In the genomic region with DNA sequence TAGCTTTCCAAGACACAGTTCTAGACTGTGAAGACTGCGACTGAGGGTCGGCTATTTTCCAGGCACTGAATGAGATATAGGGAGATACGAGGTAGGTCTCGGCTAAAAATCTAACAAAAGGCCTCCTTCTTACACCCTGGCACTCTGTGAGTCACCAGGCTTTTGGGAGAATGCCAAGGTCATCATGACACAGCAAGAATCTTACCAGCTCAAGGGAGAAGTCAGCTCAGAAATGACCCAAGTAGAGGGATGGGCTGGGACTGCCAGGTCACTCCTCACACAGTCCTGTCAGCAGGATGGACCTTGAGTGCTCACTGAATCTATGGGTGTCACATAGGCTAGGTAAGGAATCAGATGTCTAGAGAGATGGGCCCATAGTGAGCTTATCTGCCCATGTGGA, we compare ENCODE assay signal across 8 mouse cellular contexts. TPM values are rescaled to one million over a fixed set of nuclear protein-coding genes. Genes with fewer than 3 reads are reported as not detected.
DNase-seq lines count a peak whose midpoint lies in the region; ATAC-seq and TF ChIP-seq lines count a peak whose summit lies in the region.

No protein-coding gene starts in this region.

- H3K9ac ChIP-seq in liver, embryonic 12.5 days, result peak overlapping the region; percentile 64
- no peak overlapping the region for H3K9ac ChIP-seq in neural tube, embryonic 15.5 days (replicated peaks)

- peak overlapping the region; percentile 70 for H3K4me3 ChIP-seq in liver, embryonic 12.5 days
- H3K4me3 ChIP-seq in small intestine, adult 2 months (ENCODE audit: low read depth, low read length), result no peak overlapping the region
- no peak overlapping the region for H3K4me3 ChIP-seq in neural tube, embryonic 15.5 days (replicated peaks)

- H3K9me3 ChIP-seq in liver, embryonic 12.5 days (replicated peaks), result no peaks in the 10 kb centered on the region
- H3K9me3 ChIP-seq in neural tube, embryonic 15.5 days (replicated peaks), result no peaks in the 10 kb centered on the region

- H3K27ac ChIP-seq in liver, embryonic 12.5 days, result peak overlapping the region; percentile 90
- H3K27ac ChIP-seq in small intestine, adult 2 months (ENCODE audit: insufficient read depth, low read depth, low read length), result peak overlapping the region; percentile 60
- H3K27ac ChIP-seq in neural tube, embryonic 15.5 days (replicated peaks), result no peak overlapping the region

- no peaks in the 10 kb centered on the region for H3K27me3 ChIP-seq in liver, embryonic 12.5 days (replicated peaks)
- no peaks in the 10 kb centered on the region for H3K27me3 ChIP-seq in small intestine, adult 2 months (ENCODE audit: control insufficient read depth, insufficient read depth, low read length)
- H3K27me3 ChIP-seq in neural tube, embryonic 15.5 days (replicated peaks), result no peaks in the 10 kb centered on the region

- TF ChIP-seq CTCF in small intestine, adult 2 months (IDR thresholded peaks at IDR 0.05; ENCODE audit: extremely low read depth, insufficient read length, insufficient replicate concordance, low read depth, low read length), result no peak

- TF ChIP-seq POLR2A in small intestine, adult 2 months (IDR thresholded peaks at IDR 0.05; ENCODE audit: low read depth, low read length), result no peak

- peaks cover 46% of the 10 kb centered on the region for H3K4me1 ChIP-seq in liver, embryonic 12.5 days
- H3K4me1 ChIP-seq in small intestine, adult 2 months (ENCODE audit: control insufficient read depth, insufficient read depth, insufficient read length, low read length), result peaks cover 20% of the 10 kb centered on the region; the same call in 1 of the 2 replicates
- peaks cover 7% of the 10 kb centered on the region; the same call in 1 of the 2 replicates for H3K4me1 ChIP-seq in neural tube, embryonic 15.5 days

- peak; percentile 75 for DNase-seq in ovary, adult 18-20 months (ENCODE audit: low spot score)
- DNase-seq in ovary, postnatal 10 days (ENCODE audit: low spot score), result no peak
- no peak for DNase-seq in gastrocnemius, postnatal 25 days
- DNase-seq in thymus, postnatal 25 days, result no peak

- H3K4me2 ChIP-seq in liver, embryonic 12.5 days, result peak overlapping the region; percentile 76
- H3K4me2 ChIP-seq in neural tube, embryonic 15.5 days, result no peak overlapping the region

- ATAC-seq in erythroblast, adult 5-6 weeks (replicated peaks; ENCODE audit: low FRiP score, poor library complexity, severe bottlenecking), result peak; percentile 60
- peak; percentile 74 for ATAC-seq in liver, embryonic 12.5 days
- ATAC-seq in neural tube, embryonic 15.5 days (ENCODE audit: low FRiP score), result no peak

- WGBS in liver, embryonic 12.5 days (ENCODE audit: insufficient replicate concordance), result 46% methylated on average over 4 of the region's 4 CpGs
- 31% methylated on average over 4 of the region's 4 CpGs for WGBS in small intestine, adult 2 months
- 83% methylated on average over 4 of the region's 4 CpGs for WGBS in neural tube, embryonic 15.5 days

- H3K36me3 ChIP-seq in liver, embryonic 12.5 days, result peaks cover 3% of the 10 kb centered on the region; the same call in 1 of the 2 replicates
- no peaks in the 10 kb centered on the region for H3K36me3 ChIP-seq in small intestine, adult 2 months (ENCODE audit: control insufficient read depth, insufficient read depth, low read length)
- no peaks in the 10 kb centered on the region for H3K36me3 ChIP-seq in neural tube, embryonic 15.5 days

RNA-seq across cellular contexts. Expression of a gene that starts 3.8 kb away (rescaled TPM):
- total RNA-seq in erythroblast, adult 5-6 weeks (2015; ENCODE audit: low replicate concordance), result 89.3 and 104 TPM in 2 replicates
- 46.4 and 58.4 TPM in 2 replicates for total RNA-seq in erythroblast, adult 5-6 weeks (2017; ENCODE audit: low replicate concordance)
- polyA plus RNA-seq in liver, embryonic 12.5 days (2016; fragmentation: Nextera tagmentation; extraction: Ambion mirVana), result 56.5 and 60.4 TPM in 2 replicates
- 20.3 and 31.0 TPM in 2 replicates for polyA plus RNA-seq in small intestine, adult 2 months (2012; rRNA removed)
- polyA plus RNA-seq in neural tube, embryonic 15.5 days (2015; fragmentation: Nextera tagmentation; extraction: Ambion mirVana), result 43.4 and 50.2 TPM in 2 replicates
- 1 to 10 TPM; 3.3 to 7.4 TPM for total RNA-seq in gastrocnemius, postnatal 25 days (2021)

RNA-seq across cellular contexts. Expression of a gene that starts 32.1 kb away (rescaled TPM):
- total RNA-seq in erythroblast, adult 5-6 weeks (2015; ENCODE audit: low replicate concordance), result 5.2 and 14.0 TPM in 2 replicates
- 19.8 and 36.4 TPM in 2 replicates for total RNA-seq in erythroblast, adult 5-6 weeks (2017; ENCODE audit: low replicate concordance)
- polyA plus RNA-seq in liver, embryonic 12.5 days (2016; fragmentation: Nextera tagmentation; extraction: Ambion mirVana), result 21.6 and 22.4 TPM in 2 replicates
- 6.2 and 8.7 TPM in 2 replicates for polyA plus RNA-seq in small intestine, adult 2 months (2012; rRNA removed)
- polyA plus RNA-seq in neural tube, embryonic 15.5 days (2015; fragmentation: Nextera tagmentation; extraction: Ambion mirVana), result 14.1 and 15.8 TPM in 2 replicates
- 10 to 100 TPM; 19.5 to 23.8 TPM for total RNA-seq in gastrocnemius, postnatal 25 days (2021)

RNA-seq across cellular contexts. Expression of a gene that starts 32.1 kb away (rescaled TPM):
- total RNA-seq in erythroblast, adult 5-6 weeks (2015; ENCODE audit: low replicate concordance), result 3.7 and 9.4 TPM in 2 replicates
- total RNA-seq in erythroblast, adult 5-6 weeks (2017; ENCODE audit: low replicate concordance), result 4.0 and 8.8 TPM in 2 replicates
- polyA plus RNA-seq in liver, embryonic 12.5 days (2016; fragmentation: Nextera tagmentation; extraction: Ambion mirVana), result 10.7 and 12.4 TPM in 2 replicates
- polyA plus RNA-seq in small intestine, adult 2 months (2012; rRNA removed), result 15.4 and 27.3 TPM in 2 replicates
- polyA plus RNA-seq in neural tube, embryonic 15.5 days (2015; fragmentation: Nextera tagmentation; extraction: Ambion mirVana), result 36.6 TPM in 2 replicates
- total RNA-seq in gastrocnemius, postnatal 25 days (2021), result 10 to 100 TPM; 10.9 to 11.5 TPM

RNA-seq across cellular contexts. Expression of a gene that starts 52.0 kb away (rescaled TPM):
- total RNA-seq in erythroblast, adult 5-6 weeks (2015; ENCODE audit: low replicate concordance), result 1.9 and 2.1 TPM in 2 replicates
- 1.8 and 3.0 TPM in 2 replicates for total RNA-seq in erythroblast, adult 5-6 weeks (2017; ENCODE audit: low replicate concordance)
- polyA plus RNA-seq in liver, embryonic 12.5 days (2016; fragmentation: Nextera tagmentation; extraction: Ambion mirVana), result 9.7 and 9.9 TPM in 2 replicates
- polyA plus RNA-seq in small intestine, adult 2 months (2012; rRNA removed), result 9.1 and 20.9 TPM in 2 replicates
- 8.9 and 9.5 TPM in 2 replicates for polyA plus RNA-seq in neural tube, embryonic 15.5 days (2015; fragmentation: Nextera tagmentation; extraction: Ambion mirVana)
- total RNA-seq in gastrocnemius, postnatal 25 days (2021), result 1 to 10 TPM; 2.3 to 2.6 TPM

RNA-seq across cellular contexts. Expression of a gene that starts 52.2 kb away (rescaled TPM):
- 4.0 and 15.0 TPM in 2 replicates for total RNA-seq in erythroblast, adult 5-6 weeks (2015; ENCODE audit: low replicate concordance)
- total RNA-seq in erythroblast, adult 5-6 weeks (2017; ENCODE audit: low replicate concordance), result 3.4 and 6.7 TPM in 2 replicates
- 50.1 and 50.7 TPM in 2 replicates for polyA plus RNA-seq in liver, embryonic 12.5 days (2016; fragmentation: Nextera tagmentation; extraction: Ambion mirVana)
- polyA plus RNA-seq in small intestine, adult 2 months (2012; rRNA removed), result 24.0 and 33.4 TPM in 2 replicates
- 65.9 and 68.3 TPM in 2 replicates for polyA plus RNA-seq in neural tube, embryonic 15.5 days (2015; fragmentation: Nextera tagmentation; extraction: Ambion mirVana)
- total RNA-seq in gastrocnemius, postnatal 25 days (2021), result 10 to 100 TPM; 48.1 to 52.1 TPM
